Mouse (Mus musculus) erythroblast, embryonic 14.5 days (primary cell): ENCODE measurements around the gene Zdhhc6.

Experiments
- GATA1 ChIP-seq: IDR thresholded peaks from 2 replicates; pipeline ENCODE4 v1.6.1; 2012; ENCODE audit warnings: low read length, inconsistent platforms, mixed read lengths
- TAL1 ChIP-seq: IDR thresholded peaks from 3 replicates; pipeline ENCODE4 v1.6.1; 2012; ENCODE audit warnings: low read length, inconsistent platforms, mixed read lengths

DNA sequence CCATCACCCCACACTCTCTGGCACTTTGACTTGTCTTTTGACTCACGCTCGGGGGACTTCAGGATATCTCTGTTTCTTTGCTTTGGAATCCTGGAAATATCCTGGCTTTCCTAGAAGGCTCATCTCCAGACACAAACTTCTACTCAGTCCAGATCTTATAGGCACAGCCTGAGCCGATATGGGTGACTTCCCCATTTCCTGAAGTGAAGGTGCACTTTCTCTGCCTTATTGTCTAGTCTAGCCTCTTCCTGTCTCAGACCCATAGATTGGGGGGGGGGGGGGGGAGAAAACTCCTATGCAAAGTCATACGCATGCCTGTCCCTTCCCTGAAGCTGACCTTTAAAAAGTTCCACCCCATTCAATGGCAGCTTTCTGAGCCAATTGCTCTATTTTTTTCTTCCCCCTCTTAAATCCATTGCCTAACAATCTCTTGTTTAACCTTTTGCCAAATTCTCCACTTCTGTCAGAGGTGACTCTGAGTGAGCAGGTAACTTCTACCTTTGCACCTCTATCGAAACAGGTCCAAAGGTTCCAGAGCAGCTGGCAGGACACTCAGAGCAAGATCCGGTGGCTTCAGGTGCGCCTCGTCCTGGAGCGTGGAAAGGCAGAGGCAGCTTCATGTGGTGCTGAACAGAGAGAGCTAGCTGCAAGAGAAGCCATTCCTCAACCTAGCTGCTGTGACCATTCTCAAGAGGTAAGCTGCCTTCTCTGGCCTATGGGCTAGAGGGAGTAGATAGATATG lies 64.3 kb downstream of the Zdhhc6 start, which contains the start of gene Acsl5:
- no peak for TF ChIP-seq GATA1
- no peak for TF ChIP-seq TAL1
